Mouse (Mus musculus) layer of hippocampus, adult 6 months (tissue): ENCODE measurements around the gene Gda. TPM values are rescaled to one million over a fixed set of nuclear protein-coding genes. Genes with fewer than 3 reads are reported as not detected.

Experiments
- long read RNA-seq, 2 experiments: library from polyadenylated mRNA; unstranded; transcript quantifications; one replicate each; pipeline ENCODE4 v2.0.0; 2019 to 2020
- polyA plus RNA-seq: library from polyadenylated mRNA; unstranded; fragments of <200 nt; fragmentation: Nextera tagmentation; gene quantifications from 2 replicates; pipeline ENCODE4 v1.2.3, GENCODE M21; 2021

The Gda gene
- 23.3 and 29.0 TPM in 2 replicates for polyA plus RNA-seq
- long read RNA-seq, experiment 1, full-length matches to known transcripts = 22 of 50 reads
- long read RNA-seq, experiment 1, partial matches to known transcripts = 5 of 50 reads
- long read RNA-seq, experiment 1, other reads (novel, unspliced or antisense) = 23 of 50 reads
- long read RNA-seq, experiment 2, full-length matches to known transcripts = 12 of 22 reads
- long read RNA-seq, experiment 2, partial matches to known transcripts = 4 of 22 reads
- long read RNA-seq, experiment 2, other reads (novel, unspliced or antisense) = 6 of 22 reads

GRCm38 (mm10) chr19:21473345-21473744 is at the start of gene Gda:
Gene Gda, minus strand, starts transcription at chr19:21473445.

Other genes with a start within 250 kb of the Gda start
- gene Zfand5, start 201.2 kb downstream of the Gda start, polyA plus RNA-seq = 88.7 and 98.0 TPM in 2 replicates
- gene 1110059E24Rik, start 179.5 kb upstream of the Gda start, polyA plus RNA-seq = 30.4 and 31.5 TPM in 2 replicates
- 9.2 and 9.5 TPM in 2 replicates for gene Abhd17b, start 179.7 kb upstream of the Gda start, polyA plus RNA-seq